ENCODE assay signal across 11 mouse cellular contexts in the genomic region with DNA sequence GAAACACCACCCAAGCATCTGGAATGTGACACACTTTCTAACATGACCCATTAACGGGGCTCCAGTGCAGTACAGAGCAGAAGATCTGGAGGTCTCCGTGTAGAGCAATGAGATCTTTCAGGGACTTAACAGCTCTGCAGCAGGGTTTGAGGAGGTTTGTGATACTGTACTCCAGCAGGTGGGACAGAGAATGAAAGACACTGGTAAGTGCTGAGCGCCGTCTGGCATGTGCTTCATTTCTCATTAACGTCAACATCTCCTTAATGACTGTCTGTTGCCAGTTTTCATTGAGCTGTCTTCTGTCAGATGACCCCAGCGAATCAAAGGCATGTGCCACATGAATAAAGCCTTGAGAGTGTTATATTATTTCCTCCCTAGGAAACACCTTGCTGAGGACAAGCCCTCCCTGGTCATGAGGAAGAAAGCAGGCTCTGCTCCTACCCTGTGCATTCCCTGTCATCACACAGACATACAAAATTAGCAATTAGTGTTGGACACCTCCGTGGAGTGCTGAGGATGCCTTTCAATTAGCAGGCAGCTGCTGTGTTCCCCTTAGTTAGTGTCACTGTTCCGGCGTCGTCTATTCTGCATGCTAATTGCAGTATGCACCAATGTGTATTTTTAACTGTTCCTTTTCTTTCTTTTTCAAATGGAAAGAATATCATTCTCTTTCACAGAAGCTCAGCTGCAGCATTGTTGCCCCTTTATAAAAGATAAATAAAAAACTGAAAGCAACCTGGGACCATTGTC.
DNase-seq lines count a peak whose midpoint lies in the region; ATAC-seq lines count a peak whose summit lies in the region.
"Had no signal": no experiment of that assay in that cellular context is flagged by ENCODE, and none has a peak within 500 bp of the region (broad histone marks: within the 10 kb centered on the region; RNA-seq: fewer than 3 reads in every experiment).

No protein-coding gene starts in this region.

- no peak overlapping the region for H3K4me3 ChIP-seq in hindbrain, embryonic 13.5 days
- no peak overlapping the region for H3K4me3 ChIP-seq in midbrain, embryonic 16.5 days (ENCODE audit: low read depth, low read length)
- H3K4me3 ChIP-seq: erythroblast, embryonic 14.5 days; liver, embryonic 12.5 days had no signal

- peaks cover 13% of the 10 kb centered on the region for H3K4me1 ChIP-seq in hindbrain, embryonic 13.5 days (replicated peaks)
- H3K4me1 ChIP-seq in midbrain, embryonic 16.5 days (ENCODE audit: control insufficient read depth, insufficient read depth, low read length) = peaks cover 18% of the 10 kb centered on the region
- H3K4me1 ChIP-seq: liver, embryonic 12.5 days had no signal

- H3K27me3 ChIP-seq in hindbrain, embryonic 13.5 days = no peaks in the 10 kb centered on the region
- no peaks in the 10 kb centered on the region for H3K27me3 ChIP-seq in midbrain, embryonic 16.5 days (ENCODE audit: control insufficient read depth, insufficient read depth, low read depth, low read length)
- H3K27me3 ChIP-seq: liver, embryonic 12.5 days had no signal

- H3K4me2 ChIP-seq in hindbrain, embryonic 13.5 days = peak overlapping the region; percentile 21; the same call in 1 of the 2 replicates
- no peak overlapping the region for H3K4me2 ChIP-seq in midbrain, embryonic 16.5 days (ENCODE audit: low read length)
- H3K4me2 ChIP-seq: liver, embryonic 12.5 days had no signal

- peak; percentile 76 for DNase-seq in Muller cell, postnatal 12 days (ENCODE audit: inconsistent ontology term)
- peak; percentile 70 for DNase-seq in brain, adult 2 months (ENCODE audit: low read depth, low spot score)
- DNase-seq in cerebellum, adult 18-20 months = no peak
- DNase-seq in gastrocnemius, postnatal 10 days = no peak
- no peak for DNase-seq in heart, adult 18-20 months
- DNase-seq: heart, postnatal 10 days; kidney, adult 18-20 months had no signal

- no peak overlapping the region for H3K27ac ChIP-seq in hindbrain, embryonic 13.5 days
- peak overlapping the region; percentile 32; the same call in 1 of the 2 replicates for H3K27ac ChIP-seq in midbrain, embryonic 16.5 days (ENCODE audit: low read length)
- H3K27ac ChIP-seq: liver, embryonic 12.5 days had no signal

- H3K9ac ChIP-seq in hindbrain, embryonic 13.5 days = no peak overlapping the region
- H3K9ac ChIP-seq in midbrain, embryonic 16.5 days (ENCODE audit: low read depth, low read length) = no peak overlapping the region
- H3K9ac ChIP-seq: liver, embryonic 12.5 days had no signal

- peak; percentile 77 for ATAC-seq in hindbrain, embryonic 13.5 days (ENCODE audit: low FRiP score)
- peak; percentile 93 for ATAC-seq in midbrain, embryonic 16.5 days
- ATAC-seq: liver, embryonic 12.5 days had no signal

- no peaks in the 10 kb centered on the region for H3K9me3 ChIP-seq in hindbrain, embryonic 13.5 days
- no peaks in the 10 kb centered on the region for H3K9me3 ChIP-seq in midbrain, embryonic 16.5 days (replicated peaks; ENCODE audit: control insufficient read depth, low read length, poor library complexity, severe bottlenecking)
- H3K9me3 ChIP-seq: liver, embryonic 12.5 days had no signal

- no peaks in the 10 kb centered on the region for H3K36me3 ChIP-seq in hindbrain, embryonic 13.5 days
- no peaks in the 10 kb centered on the region for H3K36me3 ChIP-seq in midbrain, embryonic 16.5 days (ENCODE audit: control insufficient read depth, insufficient read depth, low read length)
- H3K36me3 ChIP-seq: liver, embryonic 12.5 days had no signal

- 35% methylated on average over 10 of the region's 10 CpGs for WGBS in hindbrain, embryonic 13.5 days
- WGBS in midbrain, embryonic 16.5 days = 27% methylated on average over 10 of the region's 10 CpGs

Comparison
In these comparisons a context has a peak if more than half of its experiments do, and no peak if none do; other contexts are left out.
1. DNase-seq: peak in Muller cell, postnatal 12 days (single experiment) and brain, adult 2 months (single experiment); none in cerebellum, adult 18-20 months (0 of 2), gastrocnemius, postnatal 10 days (single experiment) and heart, adult 18-20 months (0 of 2).